8 mouse cellular contexts compared by ENCODE assay signal in genomic region chr3:54693056-54693415, GRCm38 (mm10). TPM values are rescaled to one million over a fixed set of nuclear protein-coding genes. Genes with fewer than 3 reads are reported as not detected.
DNase-seq lines count a peak whose midpoint lies in the region; ATAC-seq and TF ChIP-seq lines count a peak whose summit lies in the region.

No protein-coding gene starts in this region.

- H3K4me1 ChIP-seq in liver, adult 2 months (ENCODE audit: control insufficient read depth, insufficient read depth, low read length), result peaks cover 1% of the 10 kb centered on the region; the same call in 1 of the 2 replicates
- H3K4me1 ChIP-seq in embryonic facial prominence, embryonic 11.5 days (ENCODE audit: control insufficient read depth, insufficient read depth, low read length), result no peaks in the 10 kb centered on the region
- 0 out of 2 replicates have a peak, but pooled peaks cover 4% of the 10 kb centered on the region for H3K4me1 ChIP-seq in limb, embryonic 10.5 days
- H3K4me1 ChIP-seq in neural tube, embryonic 15.5 days, result peaks cover 10% of the 10 kb centered on the region

- peak; percentile 58 for DNase-seq in liver, adult 2 months (ENCODE audit: extremely low read depth, low read depth, low spot score)
- no peak for DNase-seq in liver
- DNase-seq in embryonic facial prominence, embryonic 11.5 days (ENCODE audit: low spot score), result no peak
- DNase-seq in limb, embryonic 10.5 days (ENCODE audit: low spot score), result no peak
- no peak for DNase-seq in layer of hippocampus, adult 18-20 months (ENCODE audit: low spot score in 2 of 2)
- no peak for DNase-seq in spleen, postnatal 4 days (ENCODE audit: low spot score in 2 of 2)
- no peak for DNase-seq in right cerebral cortex, postnatal 14 days

- H3K9ac ChIP-seq in liver, adult 2 months (ENCODE audit: low read depth, low read length), result peak overlapping the region; percentile 80
- peak overlapping the region; percentile 74 for H3K9ac ChIP-seq in embryonic facial prominence, embryonic 11.5 days (replicated peaks; ENCODE audit: low read length)
- H3K9ac ChIP-seq in neural tube, embryonic 15.5 days (replicated peaks), result peak overlapping the region; percentile 65

- H3K27me3 ChIP-seq in liver, adult 2 months (ENCODE audit: control insufficient read depth, insufficient read depth, low read length), result no peaks in the 10 kb centered on the region
- no peaks in the 10 kb centered on the region for H3K27me3 ChIP-seq in embryonic facial prominence, embryonic 11.5 days (ENCODE audit: control insufficient read depth, insufficient read depth, low read length)
- H3K27me3 ChIP-seq in limb, embryonic 10.5 days (ENCODE audit: low read depth, poor library complexity, severe bottlenecking), result no peaks in the 10 kb centered on the region
- H3K27me3 ChIP-seq in neural tube, embryonic 15.5 days (replicated peaks), result no peaks in the 10 kb centered on the region; the same call in 1 of the 2 replicates

- ATAC-seq in embryonic facial prominence, embryonic 11.5 days (replicated peaks; ENCODE audit: insufficient number of reproducible peaks, low FRiP score, low TSS enrichment, low read depth), result no peak
- no peak; the same call in 1 of the 2 replicates for ATAC-seq in neural tube, embryonic 15.5 days (ENCODE audit: low FRiP score)

- peak overlapping the region; percentile 92 for H3K4me3 ChIP-seq in liver, adult 2 months (ENCODE audit: insufficient read depth, low read depth, low read length)
- peak overlapping the region; percentile 71 for H3K4me3 ChIP-seq in embryonic facial prominence, embryonic 11.5 days (ENCODE audit: low read depth, low read length)
- peak overlapping the region; percentile 77 for H3K4me3 ChIP-seq in limb, embryonic 10.5 days
- H3K4me3 ChIP-seq in neural tube, embryonic 15.5 days (replicated peaks), result peak overlapping the region; percentile 78

- H3K36me3 ChIP-seq in liver, adult 2 months (ENCODE audit: control insufficient read depth, insufficient read depth, low read length), result peaks cover 24% of the 10 kb centered on the region
- no peaks in the 10 kb centered on the region; the same call in 1 of the 2 replicates for H3K36me3 ChIP-seq in embryonic facial prominence, embryonic 11.5 days (replicated peaks; ENCODE audit: control insufficient read depth, insufficient read depth, low read depth, low read length)
- peaks cover 37% of the 10 kb centered on the region for H3K36me3 ChIP-seq in limb, embryonic 10.5 days
- peaks cover 18% of the 10 kb centered on the region for H3K36me3 ChIP-seq in neural tube, embryonic 15.5 days

- 0% methylated on average over 8 of the region's 8 CpGs for WGBS in liver, adult 2 months
- 0% methylated on average over 8 of the region's 8 CpGs for WGBS in embryonic facial prominence, embryonic 11.5 days
- WGBS in limb, embryonic 10.5 days, result under 1% methylated on average over 8 of the region's 8 CpGs
- WGBS in neural tube, embryonic 15.5 days, result under 1% methylated on average over 8 of the region's 8 CpGs

- H3K79me2 ChIP-seq in liver, adult 2 months (ENCODE audit: control insufficient read depth, insufficient read depth, low read length), result no peaks in the 10 kb centered on the region

- no peaks in the 10 kb centered on the region for H3K9me3 ChIP-seq in embryonic facial prominence, embryonic 11.5 days (replicated peaks; ENCODE audit: control insufficient read depth, low read length)
- no peaks in the 10 kb centered on the region for H3K9me3 ChIP-seq in limb, embryonic 10.5 days (replicated peaks)
- no peaks in the 10 kb centered on the region for H3K9me3 ChIP-seq in neural tube, embryonic 15.5 days (replicated peaks)

- H3K4me2 ChIP-seq in embryonic facial prominence, embryonic 11.5 days (ENCODE audit: low read depth, low read length), result peak overlapping the region; percentile 47
- peak overlapping the region; percentile 77 for H3K4me2 ChIP-seq in neural tube, embryonic 15.5 days

- peak overlapping the region; percentile 73 for H3K27ac ChIP-seq in liver, adult 2 months (replicated peaks; ENCODE audit: insufficient read depth, low read depth, low read length)
- H3K27ac ChIP-seq in embryonic facial prominence, embryonic 11.5 days (replicated peaks; ENCODE audit: low read depth, low read length), result peak overlapping the region; percentile 62
- H3K27ac ChIP-seq in limb, embryonic 10.5 days, result peak overlapping the region; percentile 92
- H3K27ac ChIP-seq in neural tube, embryonic 15.5 days (replicated peaks), result peak overlapping the region; percentile 82

- TF ChIP-seq POLR2A in liver, adult 2 months (IDR thresholded peaks at IDR 0.05; ENCODE audit: extremely low read depth, insufficient read depth, low read length), result no peak

- TF ChIP-seq CTCF in liver, adult 2 months (IDR thresholded peaks at IDR 0.05; ENCODE audit: low read depth, low read length), result no peak

RNA-seq across cellular contexts. Expression of gene Supt20, which starts 0.4 kb away (rescaled TPM):
- 16.4 and 17.0 TPM in 2 replicates for total RNA-seq in liver, adult 2 months (2014; rRNA removed)
- 10.0 and 15.0 TPM in 2 replicates for polyA plus RNA-seq in liver, adult 2 months (2012; rRNA removed)
- polyA plus RNA-seq in embryonic facial prominence, embryonic 11.5 days (2014; fragmentation: Nextera tagmentation; extraction: Ambion mirVana), result 126 TPM in 2 replicates
- 94.4 and 106 TPM in 2 replicates for polyA plus RNA-seq in limb, embryonic 10.5 days (2016; fragmentation: Nextera tagmentation; extraction: Ambion mirVana)
- polyA plus RNA-seq in neural tube, embryonic 15.5 days (2015; fragmentation: Nextera tagmentation; extraction: Ambion mirVana), result 80.7 and 81.4 TPM in 2 replicates
- 10 to 100 TPM; 43.1 to 44.7 TPM for total RNA-seq in layer of hippocampus, adult 18-20 months (2021)

RNA-seq across cellular contexts. Expression of gene Gm21958, which starts 21.1 kb away (rescaled TPM):
- total RNA-seq in liver, adult 2 months (2014; rRNA removed), result not detected in 2 replicates
- not detected in 2 replicates for polyA plus RNA-seq in liver, adult 2 months (2012; rRNA removed)
- 1.1 and 1.9 TPM in 2 replicates for polyA plus RNA-seq in embryonic facial prominence, embryonic 11.5 days (2014; fragmentation: Nextera tagmentation; extraction: Ambion mirVana)
- 1.1 and 1.5 TPM in 2 replicates for polyA plus RNA-seq in limb, embryonic 10.5 days (2016; fragmentation: Nextera tagmentation; extraction: Ambion mirVana)
- 0.40 and 0.42 TPM in 2 replicates for polyA plus RNA-seq in neural tube, embryonic 15.5 days (2015; fragmentation: Nextera tagmentation; extraction: Ambion mirVana)
- not detected for total RNA-seq in layer of hippocampus, adult 18-20 months (2021)

RNA-seq across cellular contexts. Expression of gene Exosc8, which starts 42.2 kb away (rescaled TPM):
- 17.4 and 22.1 TPM in 2 replicates for total RNA-seq in liver, adult 2 months (2014; rRNA removed)
- 8.0 and 10.1 TPM in 2 replicates for polyA plus RNA-seq in liver, adult 2 months (2012; rRNA removed)
- polyA plus RNA-seq in embryonic facial prominence, embryonic 11.5 days (2014; fragmentation: Nextera tagmentation; extraction: Ambion mirVana), result 165 and 176 TPM in 2 replicates
- 183 and 200 TPM in 2 replicates for polyA plus RNA-seq in limb, embryonic 10.5 days (2016; fragmentation: Nextera tagmentation; extraction: Ambion mirVana)
- polyA plus RNA-seq in neural tube, embryonic 15.5 days (2015; fragmentation: Nextera tagmentation; extraction: Ambion mirVana), result 71.9 and 88.5 TPM in 2 replicates
- total RNA-seq in layer of hippocampus, adult 18-20 months (2021), result 10 to 100 TPM; 26.9 to 32.9 TPM

RNA-seq across cellular contexts. Expression of gene Alg5, which starts 42.3 kb away (rescaled TPM):
- total RNA-seq in liver, adult 2 months (2014; rRNA removed), result 28.3 and 33.4 TPM in 2 replicates
- polyA plus RNA-seq in liver, adult 2 months (2012; rRNA removed), result 14.8 and 17.5 TPM in 2 replicates
- 45.9 and 46.1 TPM in 2 replicates for polyA plus RNA-seq in embryonic facial prominence, embryonic 11.5 days (2014; fragmentation: Nextera tagmentation; extraction: Ambion mirVana)
- 39.8 and 42.0 TPM in 2 replicates for polyA plus RNA-seq in limb, embryonic 10.5 days (2016; fragmentation: Nextera tagmentation; extraction: Ambion mirVana)
- 45.7 and 49.0 TPM in 2 replicates for polyA plus RNA-seq in neural tube, embryonic 15.5 days (2015; fragmentation: Nextera tagmentation; extraction: Ambion mirVana)
- total RNA-seq in layer of hippocampus, adult 18-20 months (2021), result 10 to 100 TPM; 19.9 to 23.1 TPM
